Mouse (Mus musculus) neural tube, embryonic 10.5 days (tissue): ENCODE results near the gene Tbx4.
A peak's percentile ranks its signal among the peaks of the same experiment; 100 is the strongest.

Experiments used
- DNase-seq: peaks from one replicate; pipeline ENCODE4 v3.0.0-alpha.2; 2017; ENCODE audit warnings: low spot score; ENCODE audit errors: extremely low spot score

Gene Tbx4

DNA sequence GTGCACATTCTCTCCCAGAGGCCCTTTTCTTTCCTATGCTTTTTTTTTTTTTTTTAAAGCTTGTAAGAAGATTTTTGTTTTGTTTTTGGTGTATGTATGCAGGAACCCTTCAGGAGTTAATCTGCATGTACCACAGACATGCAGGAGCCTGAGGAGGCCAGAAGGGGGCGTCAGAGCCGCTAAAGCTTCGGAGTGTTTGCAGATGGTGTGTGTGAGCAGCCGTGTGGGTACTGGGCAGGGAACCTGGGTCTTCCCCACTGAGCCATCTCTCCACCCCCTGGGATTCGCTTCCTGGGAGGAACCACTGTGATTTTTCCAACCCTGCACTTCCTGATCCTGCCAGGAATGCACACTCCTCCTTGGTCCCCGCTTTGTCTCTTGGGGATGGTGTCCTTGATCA is 35.5 kb upstream of the Tbx4 start:
- DNase-seq, result no peak

DNA sequence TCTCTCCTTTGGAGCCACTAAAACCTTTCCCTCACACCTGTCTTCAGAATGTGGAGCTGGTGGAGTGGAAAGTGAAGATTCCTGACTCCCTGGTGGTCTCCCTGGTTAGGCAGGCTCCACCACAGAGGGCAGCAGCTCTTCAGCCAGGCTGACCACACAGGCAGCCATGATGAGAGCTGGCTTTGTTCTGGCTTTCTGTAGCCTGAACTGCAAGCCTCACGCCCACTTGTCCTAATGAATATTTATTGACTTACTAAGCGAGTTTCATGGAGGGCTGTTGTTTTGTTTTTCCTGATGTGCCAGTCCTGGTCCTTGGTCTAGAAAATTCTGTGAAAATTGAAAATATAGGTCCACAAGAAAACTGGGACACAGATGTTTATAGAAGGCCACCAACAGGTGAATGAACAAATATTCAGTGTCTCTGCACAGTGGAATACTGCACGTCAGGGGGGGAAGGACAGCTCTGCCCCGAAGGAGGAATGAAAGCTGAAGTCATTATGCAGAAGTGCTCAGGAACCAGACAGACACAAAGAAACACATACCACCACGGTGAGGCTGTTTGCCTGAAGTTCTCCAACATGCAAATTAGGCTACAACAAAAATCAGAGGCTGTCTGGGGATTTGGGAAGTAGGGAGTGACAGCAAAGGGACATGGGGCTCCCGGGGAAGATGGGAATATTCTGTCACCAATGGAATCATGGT is 28.1 kb upstream of the Tbx4 start:
- peak; percentile 32 for DNase-seq

DNA sequence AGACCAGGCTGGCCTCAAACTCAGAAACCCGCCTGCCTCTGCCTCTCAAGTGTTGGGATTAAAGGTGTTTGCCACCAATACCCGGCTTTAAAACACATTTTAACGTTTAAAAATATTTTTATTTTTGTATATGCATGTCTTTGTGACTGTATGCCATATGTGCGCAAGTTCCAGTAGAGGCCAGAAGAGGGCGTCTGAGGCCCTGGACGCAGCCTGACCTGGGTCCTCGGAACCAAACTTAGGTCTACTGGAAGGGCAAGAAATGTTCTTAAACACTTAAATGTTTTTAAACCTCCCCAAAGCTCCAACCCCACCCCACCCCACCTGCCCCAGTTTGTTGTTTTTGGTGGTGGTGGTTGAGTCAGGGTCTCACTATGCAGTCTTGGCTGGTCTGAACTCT is 21.9 kb upstream of the Tbx4 start:
- no peak for DNase-seq

DNA sequence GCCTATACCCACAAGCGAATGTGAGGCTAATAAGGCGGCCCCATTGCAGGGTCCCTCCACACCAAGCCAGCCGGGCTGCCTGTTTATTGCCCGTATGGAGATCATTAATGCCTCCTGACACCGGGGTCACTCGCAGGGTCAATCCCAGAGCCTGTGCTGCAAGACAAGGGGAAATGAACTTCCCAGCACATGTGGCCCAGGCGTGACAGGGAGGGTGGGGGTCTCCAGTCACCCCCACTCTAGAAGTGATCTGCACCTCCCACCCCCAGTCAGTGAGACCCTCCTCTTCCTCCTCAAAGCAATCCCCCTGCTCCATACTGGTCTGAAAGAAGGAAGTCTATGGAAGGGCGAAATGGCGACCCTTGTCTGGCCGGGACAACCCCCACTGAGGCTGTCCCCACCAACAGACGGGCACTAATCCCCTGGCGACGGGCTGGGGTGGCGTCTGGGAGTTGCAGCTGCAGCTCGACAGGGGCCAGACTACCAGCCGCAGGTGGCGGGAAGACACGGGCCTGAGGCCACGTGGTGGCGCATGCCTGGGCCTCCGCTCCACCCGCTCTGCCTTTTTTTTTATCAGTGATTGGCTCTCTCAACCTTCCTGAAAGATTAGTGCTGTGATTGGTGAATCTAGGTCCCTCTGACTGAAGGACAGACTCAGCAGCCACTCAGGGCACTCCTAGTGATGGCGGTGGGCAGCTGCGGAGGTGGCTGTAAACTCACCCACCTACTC is 10.0 kb upstream of the Tbx4 start:
- DNase-seq, result peak; percentile 54

DNA sequence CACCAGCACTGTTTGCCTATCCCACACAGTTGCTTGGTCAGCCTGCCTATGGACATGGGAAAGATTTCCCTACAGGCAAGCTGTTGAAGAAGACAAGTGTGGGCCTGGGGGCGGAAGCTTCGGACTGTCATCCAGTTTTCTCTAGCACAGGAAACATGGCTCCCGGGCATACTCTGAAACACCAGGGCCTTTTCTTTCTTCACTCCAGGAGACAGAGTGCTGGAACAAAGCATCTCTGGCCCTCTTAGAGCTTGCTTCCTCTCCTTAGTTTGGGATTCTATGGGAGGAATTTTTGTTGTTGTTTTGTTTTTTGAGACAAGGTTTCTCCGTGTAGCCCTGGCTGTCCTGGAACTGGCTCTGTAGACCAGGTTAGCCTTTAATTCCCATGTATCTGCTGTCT is 1.7 kb upstream of the Tbx4 start:
- DNase-seq, result no peak

DNA sequence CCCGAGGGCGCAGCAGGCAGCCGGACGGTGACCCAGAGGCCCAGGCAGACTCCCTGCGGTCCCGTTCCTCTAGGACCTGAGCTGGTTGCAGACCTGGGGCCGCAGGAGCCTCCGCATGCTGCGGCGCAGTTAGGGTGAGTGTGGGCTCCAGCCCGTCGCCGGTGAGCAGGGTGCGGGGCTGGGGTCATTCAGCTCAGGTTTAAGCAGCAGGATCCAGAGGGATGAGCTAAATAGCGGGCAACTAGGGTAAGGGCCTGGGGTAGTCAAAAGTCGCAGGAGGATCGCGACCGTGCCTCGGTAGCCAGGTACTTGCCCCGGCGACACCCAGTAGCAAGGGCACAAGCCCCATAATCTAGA is 185 bp downstream of the Tbx4 start:
- DNase-seq, result peak; percentile 59

DNA sequence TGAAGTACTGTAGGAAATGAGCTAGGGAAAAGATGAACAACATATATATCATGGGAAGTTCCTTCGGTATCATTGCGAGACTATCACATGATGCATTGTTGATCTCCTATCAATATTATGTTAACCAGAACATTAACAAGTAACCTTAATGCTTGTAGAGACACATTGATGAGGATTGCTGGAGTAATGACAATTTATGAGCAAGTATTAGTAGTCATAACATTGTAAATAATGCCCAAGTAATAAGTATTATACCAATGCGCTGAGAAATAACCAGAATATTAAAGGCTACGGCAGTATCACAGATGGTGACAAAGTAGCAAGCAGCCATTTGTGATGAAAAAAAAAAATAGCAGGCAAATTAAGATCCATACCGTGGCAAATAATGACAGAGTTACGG is 1.1 kb downstream of the Tbx4 start:
- no peak for DNase-seq

DNA sequence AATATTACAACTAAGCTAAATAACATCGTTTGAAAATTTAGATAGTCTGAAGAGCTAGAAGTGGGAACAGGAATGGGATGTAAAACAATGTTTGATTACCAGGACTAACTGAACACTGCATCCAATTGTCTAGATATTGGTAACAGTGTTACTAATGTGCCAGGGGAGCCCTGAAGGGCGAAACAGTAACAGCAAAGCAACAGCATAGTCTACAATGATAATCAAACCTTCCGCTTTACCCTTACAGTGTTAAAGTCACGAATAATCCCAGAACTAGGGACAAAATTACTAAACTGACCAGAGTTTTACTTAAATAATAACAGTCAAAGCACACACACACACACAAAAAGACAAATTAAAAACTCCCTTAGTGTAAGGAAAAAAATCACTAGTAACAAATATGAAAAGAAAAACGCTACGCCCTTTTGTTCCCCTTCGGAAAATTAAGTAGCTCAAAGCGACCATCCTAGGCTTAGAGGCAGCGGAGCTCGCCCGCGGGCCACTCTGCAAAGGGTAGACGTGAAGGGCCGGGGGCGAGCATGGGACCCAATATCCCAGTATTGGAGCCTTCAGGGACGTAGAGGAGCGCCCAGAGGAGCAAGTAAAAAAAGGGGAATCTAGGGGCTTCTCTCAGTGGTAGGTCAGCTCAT is 1.7 kb downstream of the Tbx4 start:
- DNase-seq, result no peak

DNA sequence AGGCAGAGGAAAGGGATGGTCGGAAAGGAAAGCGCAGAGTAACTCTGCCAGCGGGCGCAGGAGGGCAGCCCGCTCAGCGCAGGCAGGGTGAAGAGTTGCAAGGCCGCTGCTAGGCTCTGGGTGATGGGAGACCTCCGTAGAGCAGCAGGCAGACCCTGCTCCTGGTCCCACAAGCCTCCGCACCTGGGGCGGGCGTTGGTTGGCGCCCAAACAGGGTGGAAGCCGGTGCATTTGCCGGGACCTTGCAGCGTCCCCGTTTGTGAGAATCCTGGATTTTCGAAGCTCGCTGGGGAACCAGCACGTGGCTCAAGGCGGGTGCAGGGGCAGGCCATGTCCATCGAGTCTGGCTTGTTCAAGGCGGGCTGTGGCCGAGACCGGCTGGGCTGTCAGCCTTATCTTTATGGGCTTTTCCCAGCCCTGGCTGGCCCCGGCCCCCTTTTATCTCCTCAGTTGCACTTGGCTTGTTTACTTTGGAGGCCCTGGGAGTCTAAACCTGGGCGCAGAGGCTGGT is 2.3 kb downstream of the Tbx4 start:
- peak; percentile 76 for DNase-seq

DNA sequence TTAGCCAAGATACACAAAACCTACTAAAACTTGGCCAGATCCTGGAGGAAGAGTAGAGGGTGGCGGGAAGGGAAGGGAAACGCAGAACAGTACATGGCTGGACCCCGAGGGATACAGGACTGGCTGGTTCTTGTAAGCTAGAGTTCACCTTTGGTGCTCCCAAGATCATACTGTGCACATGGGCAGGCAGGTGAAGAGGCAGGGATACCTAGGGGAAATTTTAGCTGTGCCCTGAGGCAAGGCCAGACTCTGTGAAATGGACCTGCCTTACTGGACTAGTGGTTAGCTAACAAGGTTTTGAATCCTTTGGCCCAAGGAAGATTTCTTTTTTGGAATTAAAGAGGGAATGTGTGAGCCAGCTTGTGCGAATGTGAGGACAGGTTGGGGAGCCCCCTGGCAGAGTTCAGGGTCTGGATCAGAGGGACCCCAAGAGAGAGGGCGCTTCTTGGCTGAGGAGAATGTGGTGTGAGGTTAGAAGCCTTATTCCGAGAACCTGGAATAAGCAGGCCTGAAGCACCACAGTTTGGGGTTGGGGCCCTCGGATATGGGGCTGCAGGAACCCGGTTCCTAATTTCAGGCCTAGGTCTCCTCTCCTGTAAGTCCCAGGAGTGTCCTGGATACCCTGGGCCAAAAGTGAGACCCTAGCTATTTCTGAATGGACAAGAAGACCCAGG is 3.0 kb downstream of the Tbx4 start:
- peak; percentile 45 for DNase-seq

DNA sequence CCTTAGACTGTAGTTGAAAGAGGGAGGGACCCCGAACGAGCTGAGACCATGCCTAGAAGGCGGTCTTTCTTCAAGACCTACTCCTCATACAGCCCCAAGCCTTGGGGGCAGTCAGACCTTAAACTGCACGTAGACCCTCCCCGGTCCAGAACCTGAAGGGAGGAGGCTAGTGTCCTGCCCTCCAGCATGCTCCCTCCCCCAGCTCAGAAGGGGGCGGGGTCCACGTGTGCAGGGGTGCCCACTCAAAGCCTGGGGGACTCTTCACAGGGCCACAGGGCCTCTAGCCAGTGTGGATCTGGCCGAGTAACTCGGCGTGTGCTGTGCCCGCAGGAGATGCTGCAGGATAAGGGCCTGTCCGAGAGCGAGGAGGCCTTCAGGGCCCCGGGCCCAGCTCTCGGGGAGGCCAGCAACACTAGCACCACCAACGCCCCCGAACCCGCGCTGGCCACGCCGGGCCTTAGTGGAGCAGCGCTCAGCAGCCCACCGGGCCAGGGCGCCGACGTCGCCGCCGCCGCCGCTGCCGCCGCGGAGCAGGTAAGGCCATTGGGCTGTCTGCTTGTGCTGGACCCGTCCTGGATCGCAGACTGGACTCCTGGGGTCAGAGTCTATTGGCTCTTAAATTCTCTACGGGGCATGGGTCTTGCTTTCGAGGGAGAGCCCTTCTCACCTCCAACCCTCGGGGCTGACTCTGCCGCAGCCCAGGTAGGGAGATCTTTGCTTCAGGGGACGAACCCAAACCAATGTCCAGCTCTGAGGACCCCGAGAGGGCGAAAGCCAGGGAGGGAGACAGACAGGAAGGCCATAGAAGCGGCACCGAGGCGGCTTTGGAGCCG is 3.7 kb downstream of the Tbx4 start:
- DNase-seq, result peak; percentile 67

DNA sequence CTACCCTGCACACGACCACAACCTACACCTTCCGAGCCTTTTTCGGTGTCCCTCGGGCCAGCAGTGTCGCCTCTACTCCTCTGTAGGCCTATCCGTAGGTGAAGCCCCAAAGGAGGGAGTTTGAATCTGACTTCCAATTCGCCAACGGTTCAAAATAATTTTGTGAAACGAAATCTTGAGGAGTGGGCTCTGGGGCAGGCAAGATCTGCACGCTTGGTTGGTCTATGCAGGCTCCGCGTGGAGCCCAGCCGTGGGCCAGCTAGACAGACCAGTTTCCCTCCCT is 4.3 kb downstream of the Tbx4 start:
- DNase-seq, result no peak

DNA sequence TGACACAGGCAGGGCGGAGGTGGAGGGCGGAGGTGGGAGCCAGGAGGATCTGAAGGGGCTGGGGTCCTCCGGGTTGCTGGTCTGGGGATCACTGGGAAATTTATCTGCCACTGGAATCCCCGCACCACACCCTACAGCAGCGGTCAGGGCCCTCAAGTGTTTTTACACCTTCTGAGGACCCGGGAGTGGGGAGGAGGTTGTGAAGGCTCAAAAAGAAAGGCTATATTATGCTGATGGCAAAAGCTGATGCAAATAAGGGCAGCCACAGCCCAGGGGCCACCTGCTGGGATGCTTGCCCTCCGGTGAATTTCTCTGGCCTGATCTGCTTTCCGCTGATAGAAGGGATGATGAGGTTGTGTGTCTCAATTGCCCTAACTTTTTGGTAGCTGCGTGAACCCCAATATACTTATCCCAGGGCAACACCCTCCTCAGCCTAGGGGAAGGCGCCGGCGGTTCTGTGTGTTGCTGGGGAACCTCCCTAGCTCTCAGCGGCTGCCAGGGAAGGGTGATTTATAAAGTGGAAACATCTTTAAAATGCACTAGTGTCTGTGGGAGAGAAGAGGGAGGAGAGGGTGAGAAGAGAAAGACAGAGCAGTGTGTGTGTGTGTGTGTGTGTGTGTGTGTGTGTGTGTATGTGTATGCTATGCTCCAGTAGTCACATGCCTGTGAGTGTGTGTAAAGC is 4.9 kb downstream of the Tbx4 start:
- DNase-seq, result peak; percentile 52

DNA sequence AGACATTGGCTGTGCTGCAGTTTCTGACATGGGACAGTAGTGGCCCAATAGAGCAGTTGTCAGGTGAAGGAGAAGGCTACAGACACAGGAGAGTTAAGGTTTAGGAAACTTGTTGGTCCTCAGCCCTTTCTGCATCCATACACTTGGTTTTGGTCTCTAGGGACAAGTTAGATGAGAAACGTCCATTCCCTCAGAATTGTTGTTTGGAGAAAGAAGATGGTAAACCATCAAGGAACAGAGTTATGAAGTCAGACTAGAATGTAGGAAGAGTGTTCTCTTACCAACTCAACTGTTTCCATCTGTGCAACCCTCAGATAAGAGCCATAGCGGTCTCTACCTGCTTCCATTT is 5.4 kb downstream of the Tbx4 start:
- no peak for DNase-seq

DNA sequence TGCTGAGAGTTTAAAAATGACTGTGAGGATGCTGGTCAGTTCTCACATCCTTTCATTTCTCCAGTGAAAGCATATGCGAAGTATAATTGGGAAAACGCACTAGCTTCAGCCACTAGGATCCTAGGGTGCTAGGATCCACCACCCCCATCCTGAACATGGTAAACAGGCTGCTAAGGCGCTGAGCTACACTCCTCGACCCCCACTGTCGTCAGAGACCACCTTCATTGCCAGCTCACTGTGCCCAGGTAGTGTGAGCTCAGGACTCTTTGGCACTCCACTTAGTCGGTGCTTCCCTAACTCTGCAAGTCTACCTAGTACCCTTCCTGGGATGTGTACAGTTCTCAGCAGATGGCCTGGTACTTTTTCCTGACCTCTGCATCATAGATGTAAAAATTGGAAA is 6.5 kb downstream of the Tbx4 start:
- no peak for DNase-seq

DNA sequence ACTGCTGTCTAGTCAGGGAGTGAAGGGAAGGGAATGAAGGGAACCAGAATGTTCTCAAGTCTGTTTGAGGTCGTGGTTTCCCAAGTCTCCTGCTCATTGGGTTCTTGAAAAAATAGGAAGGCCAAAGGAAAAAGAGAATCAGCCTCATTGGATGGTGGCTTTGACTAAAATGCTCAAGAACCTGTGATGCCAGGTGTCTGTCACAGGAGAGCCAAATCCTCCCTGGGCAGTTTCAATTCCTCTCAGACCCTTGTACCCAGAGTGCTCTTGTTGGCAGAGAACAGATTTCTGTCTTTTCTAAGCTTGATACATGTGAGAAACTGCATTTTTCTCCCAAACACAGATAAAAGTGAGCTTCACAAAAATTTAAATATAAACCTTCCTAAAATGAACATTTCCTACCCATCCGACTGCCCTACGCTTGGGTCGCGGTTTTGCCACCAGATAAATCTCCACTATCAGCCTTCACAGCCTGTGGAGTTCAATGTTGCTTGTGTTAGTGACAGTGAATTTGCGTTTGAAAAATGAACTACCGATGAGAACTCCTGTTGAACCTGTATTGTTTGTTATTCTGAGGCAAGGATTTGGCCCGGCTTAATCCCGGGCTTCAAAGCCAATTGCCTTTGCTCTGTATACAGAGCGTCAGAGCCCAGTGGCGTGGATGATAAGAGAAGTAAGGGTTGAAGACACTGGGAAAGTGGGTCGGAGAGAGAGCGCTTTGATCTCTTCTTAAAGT is 7.3 kb downstream of the Tbx4 start:
- peak; percentile 42 for DNase-seq

DNA sequence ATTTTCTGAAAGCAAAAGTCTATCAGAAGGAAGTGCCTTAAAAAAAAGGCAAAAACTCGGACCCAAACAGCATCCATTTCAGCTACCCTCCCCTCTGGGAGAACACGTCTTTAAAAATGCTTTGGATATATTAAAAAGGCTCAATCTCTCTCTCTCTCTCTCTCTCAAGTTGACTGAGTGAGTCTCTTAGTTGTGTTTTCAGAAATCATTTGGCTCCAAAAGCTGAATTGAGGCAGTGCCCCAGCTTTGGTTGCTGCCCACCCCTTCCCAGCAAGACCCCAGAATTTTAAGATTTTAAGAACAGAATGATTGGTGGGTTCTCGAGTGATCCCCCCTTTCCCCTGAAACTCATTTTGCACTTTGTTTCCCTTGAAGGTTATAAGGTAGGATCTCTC is 7.9 kb downstream of the Tbx4 start:
- DNase-seq, result no peak

DNA sequence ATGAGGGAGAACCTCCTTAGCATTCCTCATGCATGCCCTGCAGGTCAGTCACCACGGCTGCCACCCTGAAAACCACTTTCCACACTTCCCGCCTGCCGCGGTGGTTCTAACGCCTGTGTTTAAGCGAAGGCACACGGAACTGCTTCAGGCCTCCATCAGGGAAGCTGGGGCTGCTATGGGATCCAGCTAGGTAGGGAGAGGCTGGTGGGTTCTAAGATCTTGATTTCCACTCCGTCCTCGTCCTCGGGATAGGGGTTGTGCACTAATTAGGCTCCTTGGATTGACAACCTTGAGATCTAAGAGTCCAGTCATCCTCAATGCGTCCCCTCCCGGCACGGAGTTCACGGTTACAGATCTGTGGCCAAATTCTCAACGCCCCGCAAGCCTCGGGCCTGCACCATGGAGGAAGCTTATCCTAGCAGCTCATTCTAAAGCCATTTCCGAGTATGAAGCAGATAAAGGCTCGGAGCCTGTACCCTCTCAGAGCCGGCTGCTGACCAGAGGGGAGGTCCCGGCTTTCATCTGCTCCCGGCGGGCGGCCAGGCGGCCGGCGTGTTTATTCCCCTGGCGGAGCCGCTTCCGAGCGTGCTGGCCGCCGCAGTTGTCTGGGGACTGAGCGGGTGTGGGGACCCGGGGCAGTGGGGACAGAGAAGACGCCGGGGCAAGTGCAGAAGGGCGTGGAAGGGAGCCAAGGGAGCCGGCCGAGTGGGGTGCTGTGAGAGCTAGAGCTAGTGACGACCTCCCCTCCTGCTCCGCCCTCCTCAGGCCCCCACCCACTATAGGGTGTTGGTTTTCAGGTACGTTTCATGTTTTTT is 8.7 kb downstream of the Tbx4 start:
- DNase-seq, result peak; percentile 69

DNA sequence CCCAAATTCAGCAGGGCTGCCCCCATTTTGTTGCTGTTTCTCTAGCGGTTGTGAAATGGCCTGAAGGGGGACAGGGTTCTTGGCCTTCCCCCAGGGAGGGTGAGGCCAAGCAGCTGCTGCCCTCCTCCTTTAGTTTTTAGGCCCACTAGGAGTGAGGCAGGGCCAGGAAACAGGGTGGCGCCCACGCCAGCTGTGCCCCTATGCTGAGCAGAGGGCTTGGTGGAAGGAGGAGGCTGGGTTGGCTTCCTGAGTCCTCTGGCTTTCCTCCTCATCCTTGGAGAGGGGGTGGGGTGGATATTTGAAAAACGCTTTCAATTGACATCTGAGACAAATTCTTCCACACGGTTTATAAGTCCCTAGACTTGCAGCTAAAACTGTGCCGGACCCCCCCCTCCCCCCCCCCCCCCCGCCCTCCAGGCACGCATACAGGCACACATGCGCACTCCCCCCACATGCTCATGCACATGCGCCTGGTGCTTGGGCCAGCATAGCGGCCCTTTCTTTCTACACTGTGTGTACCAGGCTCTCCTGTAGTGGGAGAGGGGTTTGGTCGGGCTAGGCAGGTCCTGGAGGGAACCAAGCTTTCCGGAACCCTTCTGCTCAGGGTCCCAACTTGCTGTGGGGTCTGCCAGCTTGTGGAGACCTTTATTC is 10.2 kb downstream of the Tbx4 start:
- DNase-seq, result no peak
